Comparison of ENCODE assay signal across 19 mouse cellular contexts in genomic region chr9:90690066-90690465, GRCm38 (mm10).
DNase-seq lines count a peak whose midpoint lies in the region; ATAC-seq and TF ChIP-seq lines count a peak whose summit lies in the region.
"Had no signal": no experiment of that assay in that cellular context is flagged by ENCODE, and none has a peak within 500 bp of the region (broad histone marks: within the 10 kb centered on the region; RNA-seq: fewer than 3 reads in every experiment).

No protein-coding gene starts in this region.

- H3K36me3 ChIP-seq in midbrain, embryonic 16.5 days (ENCODE audit: control insufficient read depth, insufficient read depth, low read length), result no peaks in the 10 kb centered on the region
- H3K36me3 ChIP-seq in kidney, adult 2 months (ENCODE audit: control insufficient read depth, insufficient read depth, low read length), result no peaks in the 10 kb centered on the region
- H3K36me3 ChIP-seq: heart, embryonic 13.5 days; lung, embryonic 15.5 days had no signal

- peak; percentile 70 for DNase-seq in left cerebral cortex, postnatal 4 days
- DNase-seq in left cerebral cortex, postnatal 14 days (ENCODE audit: low spot score in 2 of 2), result no peak
- DNase-seq in cerebellum, adult 9-10 months, result peak; percentile 66
- peak; percentile 54 to 71 for DNase-seq in cerebellum, postnatal 36 days
- no peak for DNase-seq in kidney, adult 2 months
- no peak for DNase-seq in layer of hippocampus, adult 8-10 months (ENCODE audit: low spot score in 2 of 2)
- DNase-seq: adrenal gland, adult 2 months; embryo, embryonic 11 days; forebrain, postnatal 0 days; gastrocnemius, adult 2 months; heart, adult 11 months; kidney, adult 9 months; kidney, postnatal 4 days; thymus, postnatal 14 days had no signal

- intact Hi-C loops in left cerebral cortex, postnatal 4 days (cut with DNase I), result loop anchor here (10.0 kb wide), 1 partner anchor 485 kb away; no protein-coding TSS in a partner anchor
- intact Hi-C loops in left cerebral cortex, postnatal 14 days (cut with DNase I), result loop anchor here (5.0 to 10.0 kb wide), 2 partner anchors 445 to 667 kb away; no protein-coding TSS in a partner anchor

- H3K4me1 ChIP-seq in midbrain, embryonic 16.5 days (ENCODE audit: control insufficient read depth, insufficient read depth, low read length), result 0 out of 2 replicates have a peak, but pooled peaks cover 5% of the 10 kb centered on the region
- H3K4me1 ChIP-seq in kidney, adult 2 months (ENCODE audit: control insufficient read depth, insufficient read depth, low read length), result no peaks in the 10 kb centered on the region
- H3K4me1 ChIP-seq: heart, embryonic 13.5 days; lung, embryonic 15.5 days had no signal

- no peak overlapping the region for H3K9ac ChIP-seq in midbrain, embryonic 16.5 days (ENCODE audit: low read depth, low read length)
- H3K9ac ChIP-seq: forebrain, postnatal 0 days; heart, embryonic 13.5 days; liver, embryonic 14.5 days; lung, embryonic 15.5 days had no signal

- no peaks in the 10 kb centered on the region for H3K9me3 ChIP-seq in midbrain, embryonic 16.5 days (replicated peaks; ENCODE audit: control insufficient read depth, low read length, poor library complexity, severe bottlenecking)
- H3K9me3 ChIP-seq: heart, embryonic 13.5 days; lung, embryonic 15.5 days had no signal

- no peak for ATAC-seq in midbrain, embryonic 16.5 days
- ATAC-seq: forebrain, postnatal 0 days had no signal

- 0 out of 2 replicates have a peak overlapping the region, but pooled peaks have one; percentile 7 for H3K27ac ChIP-seq in midbrain, embryonic 16.5 days (ENCODE audit: low read length)
- no peak overlapping the region for H3K27ac ChIP-seq in kidney, adult 2 months (ENCODE audit: insufficient read depth, low read depth, low read length)
- H3K27ac ChIP-seq: gastrocnemius, adult 2 months; heart, embryonic 13.5 days; liver, embryonic 14.5 days; lung, embryonic 15.5 days; macrophage had no signal

- 56% methylated on average over 12 of the region's 12 CpGs for WGBS in midbrain, embryonic 16.5 days
- whole genome bisulfite sequencing in kidney, adult 2 months, result 78% methylated on average over 12 of the region's 12 CpGs

- H3K4me3 ChIP-seq in midbrain, embryonic 16.5 days (ENCODE audit: low read depth, low read length), result no peak overlapping the region
- no peak overlapping the region for H3K4me3 ChIP-seq in kidney, adult 2 months (ENCODE audit: insufficient read depth, low read depth, low read length)
- H3K4me3 ChIP-seq: gastrocnemius, adult 2 months; heart, embryonic 13.5 days; lung, embryonic 15.5 days had no signal

- TF ChIP-seq POLR2A in kidney, adult 2 months (IDR thresholded peaks at IDR 0.05; ENCODE audit: low read depth, low read length), result no peak

- H3K4me2 ChIP-seq in midbrain, embryonic 16.5 days (ENCODE audit: low read length), result peak overlapping the region; percentile 5; the same call in 1 of the 2 replicates
- H3K4me2 ChIP-seq: heart, embryonic 13.5 days; lung, embryonic 15.5 days had no signal

- TF ChIP-seq CTCF in kidney, adult 2 months (conservative IDR thresholded peaks at IDR 0.05; ENCODE audit: insufficient read depth, insufficient read length, low read depth, low read length), result no peak

- no peaks in the 10 kb centered on the region; the same call in none of the 2 replicates for H3K27me3 ChIP-seq in midbrain, embryonic 16.5 days (ENCODE audit: control insufficient read depth, insufficient read depth, low read depth, low read length)
- no peaks in the 10 kb centered on the region for H3K27me3 ChIP-seq in kidney, adult 2 months (replicated peaks; ENCODE audit: control insufficient read depth, insufficient read depth, low read length)
- H3K27me3 ChIP-seq: heart, embryonic 13.5 days; lung, embryonic 15.5 days had no signal

Comparison
In these comparisons a context has a peak if more than half of its experiments do, and no peak if none do; other contexts are left out.
1. DNase-seq: peak in left cerebral cortex, postnatal 4 days (single experiment), cerebellum, adult 9-10 months (single experiment) and cerebellum, postnatal 36 days (2 of 2); none in left cerebral cortex, postnatal 14 days (0 of 2), kidney, adult 2 months (single experiment) and layer of hippocampus, adult 8-10 months (0 of 2).